9 mouse cellular contexts compared by ENCODE assay signal in the genomic region with DNA sequence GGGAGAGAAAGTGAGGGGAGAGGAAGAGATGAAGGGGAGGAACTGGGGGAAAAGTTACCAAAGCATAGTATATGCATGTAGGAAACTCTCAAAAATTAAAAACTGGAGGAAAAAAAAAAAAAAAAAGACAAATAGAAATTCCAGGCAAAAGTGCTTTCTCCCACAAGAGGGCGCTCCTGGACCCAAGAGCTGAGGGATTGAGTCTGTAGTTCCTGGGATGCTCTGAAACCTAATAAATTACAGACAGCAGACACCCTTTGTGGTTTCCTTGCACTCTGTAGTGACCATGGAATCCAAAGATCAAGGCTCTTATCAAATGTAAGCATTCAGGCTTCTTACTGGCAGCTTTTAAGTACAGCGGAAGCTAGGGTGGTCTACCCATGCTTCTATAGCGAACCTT.
DNase-seq lines count a peak whose midpoint lies in the region; ATAC-seq and TF ChIP-seq lines count a peak whose summit lies in the region.
"Had no signal": no experiment of that assay in that cellular context is flagged by ENCODE, and none has a peak within 500 bp of the region (broad histone marks: within the 10 kb centered on the region; RNA-seq: fewer than 3 reads in every experiment).

No protein-coding gene starts in this region.

- intact Hi-C loops in gastrocnemius, adult 2 months (cut with DNase I): loop anchor here (1.0 to 10.0 kb wide), 6 partner anchors 339 to 1311 kb away; no protein-coding TSS in a partner anchor

- H3K9ac ChIP-seq in forebrain, embryonic 11.5 days (ENCODE audit: low read length): no peak overlapping the region
- no peak overlapping the region for H3K9ac ChIP-seq in forebrain, embryonic 16.5 days (replicated peaks; ENCODE audit: low read depth, low read length)

- H3K9me3 ChIP-seq in forebrain, embryonic 11.5 days (ENCODE audit: control insufficient read depth, low read length): no peaks in the 10 kb centered on the region
- no peaks in the 10 kb centered on the region for H3K9me3 ChIP-seq in forebrain, embryonic 16.5 days (ENCODE audit: control insufficient read depth, low read length)

- H3K27ac ChIP-seq in forebrain, embryonic 11.5 days (ENCODE audit: low read depth, low read length): no peak overlapping the region
- no peak overlapping the region for H3K27ac ChIP-seq in forebrain, embryonic 16.5 days (ENCODE audit: low read length)
- no peak overlapping the region for H3K27ac ChIP-seq in bone marrow macrophage, adult 2 months (ENCODE audit: insufficient read depth, low read depth, low read length)
- peak overlapping the region; percentile 86 for H3K27ac ChIP-seq in gastrocnemius, adult 2 months

- no peaks in the 10 kb centered on the region for H3K36me3 ChIP-seq in forebrain, embryonic 11.5 days (ENCODE audit: control insufficient read depth, insufficient read depth, low read length)
- H3K36me3 ChIP-seq in forebrain, embryonic 16.5 days (ENCODE audit: control insufficient read depth, insufficient read depth): no peaks in the 10 kb centered on the region
- H3K36me3 ChIP-seq: G1E had no signal

- ATAC-seq in forebrain, embryonic 11.5 days (replicated peaks; ENCODE audit: low FRiP score): no peak
- no peak for ATAC-seq in forebrain, embryonic 16.5 days
- no peak for ATAC-seq in activated CD4-positive, CD25-positive, alpha-beta regulatory T cell, adult 4 months

- H3K4me2 ChIP-seq in forebrain, embryonic 11.5 days (ENCODE audit: low read depth, low read length, severe bottlenecking): no peak overlapping the region
- H3K4me2 ChIP-seq in forebrain, embryonic 16.5 days (ENCODE audit: low read length): no peak overlapping the region

- WGBS in forebrain, embryonic 11.5 days: 62% methylated on average over 3 of the region's 3 CpGs
- 59% methylated on average over 3 of the region's 3 CpGs for WGBS in forebrain, embryonic 16.5 days

- H3K4me1 ChIP-seq in forebrain, embryonic 11.5 days (replicated peaks; ENCODE audit: control insufficient read depth, insufficient read depth, low read length): peaks cover 2% of the 10 kb centered on the region; the same call in 1 of the 2 replicates
- peaks cover 18% of the 10 kb centered on the region for H3K4me1 ChIP-seq in forebrain, embryonic 16.5 days (replicated peaks; ENCODE audit: control insufficient read depth, insufficient read depth, low read length)
- H3K4me1 ChIP-seq in bone marrow macrophage, adult 2 months (ENCODE audit: control insufficient read depth, insufficient read depth, low read length): peaks cover 5% of the 10 kb centered on the region; the same call in 1 of the 2 replicates

- peak; percentile 77 for DNase-seq in forebrain, embryonic 11.5 days (ENCODE audit: low spot score)
- peak; percentile 44 for DNase-seq in 416B (ENCODE audit: low read depth)
- peak; percentile 81 for DNase-seq in gastrocnemius, adult 2 months
- DNase-seq in kidney, postnatal 36 days: peak; percentile 58 to 88
- DNase-seq in mesoderm, embryonic 11.5 days (ENCODE audit: low read depth, low spot score): peak; percentile 70

- H3K27me3 ChIP-seq in forebrain, embryonic 11.5 days (ENCODE audit: control insufficient read depth, insufficient read depth, low read length): no peaks in the 10 kb centered on the region
- H3K27me3 ChIP-seq in forebrain, embryonic 16.5 days (replicated peaks; ENCODE audit: control insufficient read depth, insufficient read depth, low read length): no peaks in the 10 kb centered on the region

- H3K4me3 ChIP-seq in forebrain, embryonic 11.5 days (ENCODE audit: low read depth, low read length): no peak overlapping the region
- H3K4me3 ChIP-seq in forebrain, embryonic 16.5 days (replicated peaks; ENCODE audit: low read length): no peak overlapping the region
- H3K4me3 ChIP-seq in bone marrow macrophage, adult 2 months (ENCODE audit: insufficient read depth, low read length): no peak overlapping the region
- H3K4me3 ChIP-seq in gastrocnemius, adult 2 months: peak overlapping the region; percentile 55

- no peak for TF ChIP-seq POLR2A in bone marrow macrophage, adult 2 months (IDR thresholded peaks at IDR 0.05; ENCODE audit: borderline replicate concordance, low read depth, low read length)

- peak; percentile 31; the same call in 1 of the 2 replicates for TF ChIP-seq CTCF in bone marrow macrophage, adult 2 months (IDR thresholded peaks at IDR 0.05; ENCODE audit: low read depth, low read length)
- TF ChIP-seq CTCF in gastrocnemius, adult 2 months (IDR thresholded peaks at IDR 0.05): peak; percentile 91
